Mouse (Mus musculus) embryonic fibroblast, embryonic 13.5 days (primary cell): Measurements from ENCODE around the gene Klk10.
A peak's percentile ranks its signal among the peaks of the same experiment; 100 is the strongest.

Source experiments
- CTCF ChIP-seq: IDR thresholded peaks from 2 replicates; pipeline ENCODE4 v1.5.1; 2011; ENCODE audit warnings: mild to moderate bottlenecking, control low read depth, low read length, moderate library complexity, borderline replicate concordance; ENCODE audit not compliant: insufficient read depth
- POLR2A ChIP-seq: IDR thresholded peaks from 2 replicates; pipeline ENCODE4 v1.6.1; 2011; ENCODE audit warnings: low read depth, mild to moderate bottlenecking, control low read depth, low read length, moderate library complexity

DNA sequence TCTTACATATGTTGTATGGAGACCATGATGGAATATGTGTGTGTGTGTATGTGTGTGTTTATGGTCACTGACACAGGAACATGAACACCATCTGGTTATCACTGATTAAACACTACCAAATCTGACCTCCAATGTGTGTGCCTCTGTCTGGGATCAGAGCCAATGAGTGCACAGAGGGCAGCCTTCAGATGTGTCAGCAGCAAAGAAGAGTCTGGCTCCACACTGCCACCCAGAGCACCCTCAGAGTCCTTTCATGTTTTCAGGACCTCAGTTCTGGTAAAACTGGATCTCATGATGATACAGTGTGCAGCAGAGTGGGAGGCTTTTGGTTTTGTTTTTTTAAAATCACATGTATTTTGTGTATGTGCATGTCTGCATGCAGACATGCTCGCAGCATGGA, 4.5 kb downstream of the Klk10 start:
- no peak for TF ChIP-seq POLR2A
- TF ChIP-seq CTCF, result peak; percentile 15; the same call in 1 of the 2 replicates
